In genomic region chr14:58282708-58283290, GRCm38 (mm10) we compare ENCODE assay signal across 9 mouse cellular contexts.
DNase-seq lines count a peak whose midpoint lies in the region; ATAC-seq and TF ChIP-seq lines count a peak whose summit lies in the region.
"Had no signal": no experiment of that assay in that cellular context is flagged by ENCODE, and none has a peak within 500 bp of the region (broad histone marks: within the 10 kb centered on the region; RNA-seq: fewer than 3 reads in every experiment).

No protein-coding gene starts in this region.

- no peaks in the 10 kb centered on the region for H3K27me3 ChIP-seq in forebrain, embryonic 16.5 days (replicated peaks; ENCODE audit: control insufficient read depth, insufficient read depth, low read length)
- no peaks in the 10 kb centered on the region for H3K27me3 ChIP-seq in forebrain, embryonic 13.5 days
- H3K27me3 ChIP-seq in lung, embryonic 16.5 days (ENCODE audit: control insufficient read depth, insufficient read depth, low read depth, low read length) = no peaks in the 10 kb centered on the region
- H3K27me3 ChIP-seq: megakaryocyte, embryonic 14.5 days had no signal

- H3K36me3 ChIP-seq in forebrain, embryonic 16.5 days (ENCODE audit: control insufficient read depth, insufficient read depth) = no peaks in the 10 kb centered on the region
- H3K36me3 ChIP-seq in forebrain, embryonic 13.5 days (ENCODE audit: poor library complexity, severe bottlenecking) = no peaks in the 10 kb centered on the region
- no peaks in the 10 kb centered on the region for H3K36me3 ChIP-seq in lung, embryonic 16.5 days (ENCODE audit: control insufficient read depth, insufficient read depth, low read length)

- 59% methylated on average over 15 of the region's 15 CpGs for WGBS in forebrain, embryonic 16.5 days
- WGBS in forebrain, embryonic 13.5 days = 72% methylated on average over 15 of the region's 15 CpGs
- 34% methylated on average over 15 of the region's 15 CpGs for WGBS in lung, embryonic 16.5 days

- DNase-seq in lung, adult 18-20 months = no peak
- DNase-seq in right cerebral cortex, adult 2 months (ENCODE audit: low spot score in 2 of 2) = peak; percentile 22 to 28
- no peak for DNase-seq in retina, postnatal 1 day

- no peak overlapping the region for H3K27ac ChIP-seq in forebrain, embryonic 16.5 days (ENCODE audit: low read length)
- H3K27ac ChIP-seq in forebrain, embryonic 13.5 days = no peak overlapping the region
- no peak overlapping the region for H3K27ac ChIP-seq in lung, embryonic 16.5 days (ENCODE audit: low read length)
- no peak overlapping the region for H3K27ac ChIP-seq in cortical plate, adult 2 months (ENCODE audit: insufficient read depth, low read length)

- no peak overlapping the region for H3K9ac ChIP-seq in forebrain, embryonic 16.5 days (replicated peaks; ENCODE audit: low read depth, low read length)
- no peak overlapping the region for H3K9ac ChIP-seq in forebrain, embryonic 13.5 days
- H3K9ac ChIP-seq in lung, embryonic 16.5 days (ENCODE audit: low read length) = 0 out of 2 replicates have a peak overlapping the region, but pooled peaks have one; percentile 15

- H3K4me3 ChIP-seq in forebrain, embryonic 16.5 days (replicated peaks; ENCODE audit: low read length) = no peak overlapping the region; the same call in 1 of the 2 replicates
- no peak overlapping the region for H3K4me3 ChIP-seq in forebrain, embryonic 13.5 days
- H3K4me3 ChIP-seq in lung, embryonic 16.5 days (ENCODE audit: low read length) = peak overlapping the region; percentile 21
- peak overlapping the region; percentile 7; the same call in 1 of the 2 replicates for H3K4me3 ChIP-seq in cortical plate, adult 2 months (ENCODE audit: insufficient read depth, low read length)
- H3K4me3 ChIP-seq: megakaryocyte, embryonic 14.5 days had no signal

- no peak for ATAC-seq in forebrain, embryonic 16.5 days
- ATAC-seq in forebrain, embryonic 13.5 days = no peak
- peak; percentile 78 for ATAC-seq in lung, embryonic 16.5 days (ENCODE audit: low read depth)
- ATAC-seq in monocyte, adult 5-6 weeks (replicated peaks; ENCODE audit: insufficient number of reproducible peaks, low FRiP score, low TSS enrichment, poor library complexity, severe bottlenecking) = no peak

- no peak for TF ChIP-seq POLR2A in cortical plate, adult 2 months (IDR thresholded peaks at IDR 0.05; ENCODE audit: extremely low read depth, insufficient read depth, low read length)

- no peak for TF ChIP-seq CTCF in cortical plate, adult 2 months (IDR thresholded peaks at IDR 0.05; ENCODE audit: extremely low read depth, insufficient read depth, low read length)

- peak overlapping the region; percentile 36 for H3K4me2 ChIP-seq in forebrain, embryonic 16.5 days (ENCODE audit: low read length)
- no peak overlapping the region for H3K4me2 ChIP-seq in forebrain, embryonic 13.5 days
- H3K4me2 ChIP-seq in lung, embryonic 16.5 days (ENCODE audit: low read depth, low read length) = peak overlapping the region; percentile 48

- no peaks in the 10 kb centered on the region for H3K4me1 ChIP-seq in forebrain, embryonic 16.5 days (replicated peaks; ENCODE audit: control insufficient read depth, insufficient read depth, low read length)
- no peaks in the 10 kb centered on the region for H3K4me1 ChIP-seq in forebrain, embryonic 13.5 days
- no peaks in the 10 kb centered on the region for H3K4me1 ChIP-seq in lung, embryonic 16.5 days (replicated peaks; ENCODE audit: control insufficient read depth, insufficient read depth, low read length)
- H3K4me1 ChIP-seq in cortical plate, adult 2 months (ENCODE audit: control insufficient read depth, insufficient read depth, low read length) = no peaks in the 10 kb centered on the region
- H3K4me1 ChIP-seq: megakaryocyte, embryonic 14.5 days had no signal

- H3K9me3 ChIP-seq in forebrain, embryonic 16.5 days (ENCODE audit: control insufficient read depth, low read length) = no peaks in the 10 kb centered on the region
- no peaks in the 10 kb centered on the region for H3K9me3 ChIP-seq in forebrain, embryonic 13.5 days (replicated peaks)
- H3K9me3 ChIP-seq in lung, embryonic 16.5 days (ENCODE audit: control insufficient read depth, low read length) = peaks cover 4% of the 10 kb centered on the region; the same call in 1 of the 2 replicates

Comparison
In these comparisons a context has a peak if more than half of its experiments do, and no peak if none do; other contexts are left out.
1. H3K4me3 ChIP-seq: peak in lung, embryonic 16.5 days (single experiment) and cortical plate, adult 2 months (single experiment); none in forebrain, embryonic 16.5 days (single experiment) and forebrain, embryonic 13.5 days (single experiment).
2. DNase-seq: peak in right cerebral cortex, adult 2 months (2 of 2); none in lung, adult 18-20 months (0 of 2) and retina, postnatal 1 day (single experiment).